Mouse (Mus musculus): ENCODE data around the gene Sin3a.

The Sin3a gene

GRCm38 (mm10) chr9:57071801-57072351 is at the start of gene Sin3a:
Sin3a (plus strand) TSS chr9:57072040.
- in situ Hi-C loops (cut with MboI; ENCODE audit: low sequenced_read_pairs): no loop called here

- in situ Hi-C loops (cut with MboI; ENCODE audit: low sequenced_read_pairs): no loop called here
Measured at GRCm38 (mm10) chr9:57031756-57032155, 40.1 kb upstream of the Sin3a start.

DNA sequence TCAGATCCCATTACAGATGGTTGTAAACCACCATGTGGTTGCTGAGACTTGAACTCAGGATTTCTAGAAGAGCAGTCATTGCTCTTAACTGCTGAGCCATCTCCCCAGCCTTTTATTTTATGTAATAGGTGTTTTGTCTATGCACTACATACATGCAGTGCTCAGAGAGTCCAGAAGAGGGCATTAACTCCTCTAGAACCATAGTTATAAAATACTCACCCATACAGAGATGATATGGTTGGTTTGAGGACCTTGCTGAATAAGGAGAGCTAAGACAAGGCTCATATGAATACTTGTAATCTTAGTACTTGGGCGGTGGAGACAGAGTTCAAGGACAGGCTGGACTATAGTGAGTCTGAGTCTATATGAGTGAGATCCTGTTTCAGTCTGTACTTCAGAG is 15.6 kb upstream of the Sin3a start:
- in situ Hi-C loops (cut with MboI; ENCODE audit: low sequenced_read_pairs): no loop called here

DNA sequence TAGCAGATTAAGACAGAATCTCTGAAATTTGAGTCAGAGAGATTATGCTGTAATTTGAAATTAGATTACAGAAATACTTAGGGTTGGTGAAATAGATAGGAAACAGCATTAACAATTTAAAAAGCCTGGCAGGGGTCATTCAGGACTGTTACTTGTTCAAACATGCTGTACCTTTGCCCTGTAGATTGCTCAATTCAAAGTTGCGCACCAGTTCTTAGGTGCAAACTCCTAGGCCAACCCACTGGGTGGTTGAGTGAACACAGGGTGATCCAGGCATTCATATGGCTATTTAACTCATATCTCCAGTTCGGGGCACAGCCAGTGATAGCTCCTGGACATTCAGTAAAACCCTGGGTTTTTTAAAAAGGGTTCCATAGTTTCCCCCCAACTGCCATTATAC is 7.7 kb upstream of the Sin3a start:
- in situ Hi-C loops (cut with MboI; ENCODE audit: low sequenced_read_pairs): no loop called here

DNA sequence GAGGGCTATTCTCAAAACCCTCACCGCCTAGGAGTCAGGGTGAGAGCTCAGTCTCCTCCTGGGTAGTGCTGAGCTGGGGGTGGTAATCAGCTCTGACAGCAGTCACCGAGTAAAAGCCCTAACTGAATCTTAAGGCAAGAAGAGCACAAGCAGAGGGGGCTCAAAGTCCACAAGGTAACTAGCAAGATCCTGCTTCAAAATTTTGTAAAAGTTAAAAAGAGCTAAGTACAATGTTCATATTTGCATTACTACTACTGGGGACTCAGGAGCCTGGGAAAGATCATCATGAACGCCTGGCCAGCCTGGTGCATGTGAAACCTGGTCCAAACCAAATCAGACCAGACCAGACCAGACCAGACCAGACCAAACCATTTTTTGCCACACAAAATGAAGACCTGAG is 3.6 kb upstream of the Sin3a start:
- in situ Hi-C loops (cut with MboI; ENCODE audit: low sequenced_read_pairs): no loop called here

GRCm38 (mm10) chr9:57070262-57070661 is 1.6 kb upstream of the Sin3a start:
- in situ Hi-C loops (cut with MboI; ENCODE audit: low sequenced_read_pairs): no loop called here

DNA sequence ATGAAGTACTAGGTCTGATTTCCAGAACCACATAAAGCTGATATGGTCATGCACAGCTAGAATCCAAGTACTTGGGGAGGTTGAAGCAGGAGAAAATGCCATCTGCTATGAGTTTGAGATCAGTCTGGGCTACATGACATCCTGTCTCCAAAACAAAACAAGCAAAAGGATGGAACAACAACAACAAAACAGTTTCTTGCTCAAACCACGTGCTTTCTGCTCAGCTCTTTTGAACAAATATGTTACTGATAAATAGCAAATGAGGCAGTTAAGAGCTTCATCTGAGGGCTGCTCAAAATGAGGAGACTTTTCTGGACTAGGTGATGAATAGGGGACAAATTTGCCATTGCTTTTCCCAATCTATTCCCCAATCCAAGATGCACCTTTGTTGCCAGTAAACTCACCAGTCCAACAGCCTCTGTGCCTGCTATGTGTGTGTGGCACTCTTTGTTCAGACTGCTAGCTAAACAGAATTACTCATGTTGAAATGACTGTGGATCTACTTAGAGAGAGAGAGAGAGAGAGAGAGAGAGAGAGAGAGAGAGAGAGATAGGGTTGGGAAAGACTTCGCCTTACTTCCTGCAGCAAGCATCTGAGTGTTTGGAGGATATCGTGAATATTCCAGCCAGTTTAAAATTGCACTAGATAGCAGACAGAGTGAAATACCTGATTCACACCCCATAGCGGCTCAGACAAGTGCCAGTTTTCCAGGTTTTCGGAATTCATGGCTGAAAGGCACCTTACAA is 867 bp upstream of the Sin3a start:
- in situ Hi-C loops (cut with MboI; ENCODE audit: low sequenced_read_pairs): no loop called here

DNA sequence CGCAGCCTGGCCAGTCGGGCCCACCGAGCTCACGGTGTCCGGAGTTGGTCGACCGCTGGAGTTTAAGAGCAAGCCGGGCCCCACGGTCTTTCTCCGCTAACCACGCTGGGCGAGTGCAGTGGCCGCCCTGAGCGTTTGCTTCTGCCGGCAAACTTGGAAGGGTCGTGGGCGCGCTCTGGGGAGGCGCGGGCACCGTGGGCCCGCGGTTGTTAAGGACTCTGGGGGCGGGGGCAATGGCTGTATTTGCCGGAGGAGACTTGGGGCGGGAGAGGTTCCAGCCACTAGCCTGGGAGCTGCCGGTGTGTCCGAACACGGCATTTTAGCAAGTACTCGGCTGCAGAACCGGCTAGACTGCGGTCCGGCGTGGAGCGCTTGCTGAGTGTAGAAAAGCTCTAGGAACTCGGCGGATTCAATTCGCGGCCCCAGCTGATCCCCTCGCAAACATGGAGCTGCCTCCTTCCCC is 717 bp downstream of the Sin3a start:
- in situ Hi-C loops (cut with MboI; ENCODE audit: low sequenced_read_pairs): no loop called here

- in situ Hi-C loops (cut with MboI; ENCODE audit: low sequenced_read_pairs): no loop called here
Measured at GRCm38 (mm10) chr9:57072989-57073789, 1.3 kb downstream of the Sin3a start.

DNA sequence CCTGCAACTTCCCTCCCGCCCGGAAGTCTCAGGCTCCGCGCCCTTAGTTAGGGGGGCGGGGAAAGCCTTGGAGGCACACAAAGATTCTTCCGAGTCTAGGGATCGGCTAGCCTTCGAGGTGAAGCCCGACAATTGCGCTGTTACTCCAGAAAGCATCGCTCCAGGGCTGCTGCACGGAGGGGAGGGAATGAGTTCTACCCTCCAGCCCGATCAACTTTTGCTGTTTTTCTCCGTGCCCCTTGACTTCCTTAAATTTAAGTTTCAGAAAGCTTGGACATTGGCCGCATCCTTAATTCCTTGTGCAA is 1.9 kb downstream of the Sin3a start:
- in situ Hi-C loops (cut with MboI; ENCODE audit: low sequenced_read_pairs): no loop called here

DNA sequence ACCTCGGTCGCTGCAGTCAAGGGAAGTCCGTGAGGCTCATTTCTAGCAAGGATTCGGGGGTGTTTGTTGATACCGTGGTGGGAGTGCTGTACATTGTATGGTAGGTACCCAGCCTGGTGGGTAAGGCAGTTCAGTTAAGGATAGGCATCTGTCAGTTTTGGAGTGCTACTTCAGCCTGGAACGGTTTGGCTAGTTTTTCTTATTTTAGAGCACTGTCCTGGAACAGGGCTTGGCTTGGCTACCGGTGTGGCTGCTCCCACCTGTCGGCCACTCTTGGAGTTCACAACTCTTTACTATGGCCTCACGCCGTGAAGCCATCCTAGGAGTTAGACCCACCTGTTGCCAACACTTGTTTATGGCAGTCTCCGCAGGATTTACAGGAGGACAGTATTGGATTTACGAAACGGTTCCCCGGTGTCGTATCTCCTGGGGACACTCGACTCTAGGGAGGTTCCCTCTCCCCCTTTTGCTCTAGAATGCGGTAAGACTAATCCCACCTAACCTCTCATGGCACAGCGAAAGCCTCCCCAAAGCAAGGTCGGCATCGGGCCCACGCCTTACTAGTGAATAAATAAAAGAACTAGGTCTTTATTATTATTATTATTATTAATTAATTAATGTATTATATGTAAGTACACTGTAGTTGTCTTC is 2.5 kb downstream of the Sin3a start:
- in situ Hi-C loops (cut with MboI; ENCODE audit: low sequenced_read_pairs): no loop called here

GRCm38 (mm10) chr9:57074822-57075603 is 3.2 kb downstream of the Sin3a start:
- in situ Hi-C loops (cut with MboI; ENCODE audit: low sequenced_read_pairs): no loop called here

GRCm38 (mm10) chr9:57075681-57076381 is 4.0 kb downstream of the Sin3a start:
- in situ Hi-C loops (cut with MboI; ENCODE audit: low sequenced_read_pairs): no loop called here

DNA sequence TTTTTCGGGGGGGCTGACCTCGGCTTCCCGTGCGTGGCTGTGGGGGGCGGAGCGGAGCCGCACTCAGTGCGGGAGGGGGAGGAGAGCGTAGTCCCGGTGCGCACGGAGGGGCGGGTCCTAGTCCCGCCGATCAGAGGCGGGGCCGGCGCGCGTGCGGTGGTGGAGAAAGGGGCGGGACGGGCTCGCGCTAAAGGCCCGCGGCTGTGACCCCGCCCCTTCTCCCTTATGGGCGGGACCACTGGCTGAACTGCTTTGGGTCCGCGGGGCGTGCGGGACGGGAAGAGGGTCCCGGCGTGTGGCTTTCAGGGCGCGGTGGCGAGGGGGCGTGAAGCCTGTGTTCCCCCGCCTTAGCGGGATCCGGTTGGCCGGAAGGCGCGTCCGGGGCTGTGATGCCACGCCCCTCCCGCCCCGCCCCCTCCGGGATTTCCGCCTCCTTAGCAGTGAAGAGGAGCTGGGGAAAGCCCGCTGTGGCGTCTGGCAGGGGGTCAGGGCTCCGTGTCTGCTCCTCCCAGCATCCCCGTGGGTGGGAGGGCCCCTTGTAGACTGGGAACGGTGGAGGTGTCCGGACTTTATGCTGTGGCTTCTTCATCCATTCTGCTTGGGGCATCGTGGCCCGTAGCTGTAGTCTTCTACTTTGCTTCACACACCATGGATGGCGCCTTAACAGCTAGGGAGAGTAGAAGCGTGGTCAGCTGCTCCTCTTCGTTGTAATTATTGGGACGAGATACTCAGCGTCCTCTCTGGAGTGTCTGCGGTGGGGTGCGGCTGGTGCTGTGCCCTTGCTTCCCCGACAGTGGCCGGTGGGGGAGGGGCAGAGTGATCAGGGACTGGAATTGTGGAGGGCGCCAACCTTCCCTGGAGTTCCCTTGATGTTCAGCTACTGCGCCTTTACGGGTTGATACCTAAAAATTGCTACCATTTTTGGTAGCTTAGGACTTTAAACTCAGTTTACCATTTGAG is 5.1 kb downstream of the Sin3a start:
- in situ Hi-C loops (cut with MboI; ENCODE audit: low sequenced_read_pairs): no loop called here

DNA sequence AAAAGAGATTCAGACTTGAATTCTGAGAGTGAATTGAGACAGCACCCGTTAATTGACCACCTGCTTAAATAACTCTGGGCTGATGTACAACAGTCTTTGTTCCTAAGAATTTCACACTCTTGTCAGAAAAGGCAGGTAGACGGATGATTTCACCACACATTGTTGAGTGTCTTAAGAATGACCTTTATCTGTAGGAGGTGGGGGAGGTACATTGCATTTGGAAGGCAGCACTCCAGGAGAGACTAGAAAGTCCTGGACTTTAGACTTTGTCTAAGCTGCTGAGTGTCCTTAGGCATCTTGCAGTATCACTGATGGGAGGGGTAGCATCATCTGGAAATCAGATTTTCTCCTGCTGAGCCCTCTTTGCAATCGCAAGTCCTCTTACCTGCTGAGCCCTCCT is 10.4 kb downstream of the Sin3a start:
- in situ Hi-C loops (cut with MboI; ENCODE audit: low sequenced_read_pairs): no loop called here

DNA sequence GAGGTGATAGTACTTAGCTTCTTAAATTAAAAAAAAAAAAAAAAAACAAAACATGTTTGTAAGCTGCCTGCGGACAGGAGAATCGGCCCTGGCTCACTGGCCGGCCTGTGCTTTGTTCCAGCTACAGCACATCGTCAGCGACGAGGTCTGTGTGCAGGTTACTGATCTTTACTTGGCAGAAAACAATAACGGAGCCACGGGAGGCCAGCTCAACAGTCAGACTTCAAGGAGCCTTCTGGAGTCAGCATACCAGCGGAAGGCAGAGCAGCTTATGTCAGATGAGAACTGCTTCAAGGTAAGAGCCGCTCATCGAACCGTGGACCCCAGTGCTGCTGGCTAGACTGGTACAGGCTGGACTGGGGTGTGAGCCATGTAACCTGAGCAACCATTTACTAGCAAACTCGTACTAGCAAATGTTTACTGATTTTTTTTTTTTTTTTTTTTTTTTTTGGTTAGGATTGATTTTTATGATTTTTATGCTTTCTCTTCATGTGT is 45.5 kb downstream of the Sin3a start:
- in situ Hi-C loops (cut with MboI; ENCODE audit: low sequenced_read_pairs): no loop called here

DNA sequence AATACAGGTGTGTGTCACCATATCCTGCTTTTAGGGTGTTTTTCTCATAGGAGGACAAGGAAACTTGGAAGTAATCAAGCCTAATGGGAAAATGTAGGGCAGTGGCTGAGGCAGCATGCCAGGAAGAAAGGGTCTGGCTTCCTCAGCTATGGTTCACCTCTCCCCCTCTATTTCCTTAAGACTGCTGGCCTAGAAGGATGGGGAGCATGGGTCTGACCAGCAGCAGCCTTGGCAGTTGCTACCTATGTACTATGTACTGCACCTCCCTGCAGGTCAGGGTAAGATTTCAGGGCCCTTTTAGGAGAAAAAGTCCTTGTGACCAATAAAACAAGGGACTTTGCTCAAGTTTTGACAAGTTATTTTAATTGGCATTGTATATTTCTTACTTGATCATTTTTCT is 57.8 kb downstream of the Sin3a start:
- in situ Hi-C loops (cut with MboI; ENCODE audit: low sequenced_read_pairs): no loop called here

DNA sequence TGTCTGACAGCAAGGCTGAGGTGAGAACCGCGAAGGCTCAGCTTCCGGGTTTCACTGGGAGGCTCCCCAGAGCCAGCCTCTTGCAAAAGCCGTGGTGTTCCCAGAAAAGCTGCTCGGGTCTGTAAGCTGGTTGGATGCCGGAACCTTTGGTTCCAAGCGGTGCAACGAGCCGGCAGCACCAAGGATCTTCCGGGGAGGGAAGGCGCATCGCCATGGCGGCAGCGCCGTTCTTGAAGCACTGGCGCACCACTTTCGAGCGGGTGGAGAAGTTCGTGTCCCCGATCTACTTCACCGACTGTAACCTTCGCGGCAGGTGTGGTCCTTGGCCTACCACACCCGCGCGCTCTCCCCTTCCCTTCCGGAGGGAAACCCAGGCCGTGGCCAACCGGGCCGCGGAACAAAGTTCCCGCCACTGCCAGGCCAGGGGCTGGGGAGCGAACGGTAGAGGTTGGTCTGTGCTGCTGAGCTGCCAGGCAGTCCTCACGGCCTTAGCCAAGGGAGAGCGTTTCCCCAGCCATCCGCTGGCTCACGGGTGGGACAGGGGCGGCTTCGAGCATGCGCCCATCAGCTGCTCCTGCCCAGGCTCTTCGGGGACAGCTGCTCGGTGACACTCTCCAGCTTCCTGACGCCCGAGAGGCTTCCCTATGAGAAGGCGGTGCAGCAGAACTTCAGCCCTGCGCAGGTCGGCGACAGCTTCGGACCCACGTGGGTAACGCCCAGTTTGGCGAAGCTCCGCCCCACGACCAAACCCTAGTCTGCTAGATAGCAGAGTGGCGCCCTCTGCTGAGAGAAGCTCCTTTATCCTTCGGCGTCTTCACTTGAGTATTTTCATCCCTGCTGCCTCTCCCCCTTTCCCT is 59.0 kb downstream of the Sin3a start, which contains the start of gene Man2c1:
Gene Man2c1 (plus strand): TSS at position 114 of the 857 bp plus-strand sequence.
- in situ Hi-C loops (cut with MboI; ENCODE audit: low sequenced_read_pairs): no loop called here

Data from CH12F3 (cell line).